Mouse (Mus musculus) urinary bladder, postnatal 14 days (tissue): ENCODE measurements around the gene Lypd8.
"Not testable (repeated sequence)": the region's sequence is repeated elsewhere in the genome, so short reads cannot be mapped to it uniquely, and the experiment has no call there.

Source experiments
- DNase-seq: peaks from one replicate; pipeline ENCODE4 v3.0.0; 2021; ENCODE audit warnings: low spot score

The Lypd8 gene

DNA sequence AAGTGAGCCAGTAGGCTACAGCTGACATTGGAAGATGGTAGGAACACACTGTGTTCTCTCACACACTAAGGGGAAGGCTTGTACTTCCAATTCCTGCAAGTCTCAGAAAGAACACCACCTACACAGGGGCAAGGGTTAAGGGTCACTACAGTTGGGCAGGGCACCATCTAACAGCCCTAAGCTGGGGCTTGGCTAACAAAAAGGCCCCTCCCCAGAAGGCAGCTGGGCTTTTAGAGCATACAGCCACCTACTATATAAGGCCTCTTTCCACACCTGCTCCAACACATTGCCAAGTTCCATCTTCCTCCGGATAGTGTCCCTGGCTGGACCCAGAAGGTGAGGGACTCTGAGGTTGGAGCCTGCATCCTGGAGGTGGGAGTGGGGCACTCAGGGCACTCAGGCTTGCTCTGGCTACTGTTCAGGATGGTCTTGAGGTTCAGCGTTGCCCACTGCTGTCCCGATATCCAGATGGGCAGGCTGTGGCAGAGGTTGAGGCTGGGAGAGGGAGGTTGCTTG, at the start of gene Lypd8:
Gene Lypd8 (plus strand): TSS at position 281 of the 516 bp plus-strand sequence.
- DNase-seq = no peak

DNA sequence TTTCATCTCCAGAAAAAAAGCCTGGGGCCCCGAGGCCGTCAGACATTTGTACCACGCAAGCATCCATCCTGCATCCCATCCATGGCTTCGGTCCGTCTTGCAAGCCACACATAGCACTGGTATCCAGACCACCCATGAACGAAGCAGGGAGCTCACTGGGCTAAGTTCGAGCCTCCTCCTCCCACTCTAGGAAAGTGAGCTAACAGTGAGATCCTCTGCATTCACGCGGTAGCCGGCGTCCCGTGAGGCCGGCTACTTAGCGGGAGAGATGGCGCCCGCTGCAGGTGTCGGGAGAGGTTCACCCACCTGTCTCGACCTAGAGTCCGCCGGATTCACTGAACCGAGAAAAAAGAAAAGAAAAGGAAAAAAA, 49.0 kb upstream of the Lypd8 start:
- no peak for DNase-seq

DNA sequence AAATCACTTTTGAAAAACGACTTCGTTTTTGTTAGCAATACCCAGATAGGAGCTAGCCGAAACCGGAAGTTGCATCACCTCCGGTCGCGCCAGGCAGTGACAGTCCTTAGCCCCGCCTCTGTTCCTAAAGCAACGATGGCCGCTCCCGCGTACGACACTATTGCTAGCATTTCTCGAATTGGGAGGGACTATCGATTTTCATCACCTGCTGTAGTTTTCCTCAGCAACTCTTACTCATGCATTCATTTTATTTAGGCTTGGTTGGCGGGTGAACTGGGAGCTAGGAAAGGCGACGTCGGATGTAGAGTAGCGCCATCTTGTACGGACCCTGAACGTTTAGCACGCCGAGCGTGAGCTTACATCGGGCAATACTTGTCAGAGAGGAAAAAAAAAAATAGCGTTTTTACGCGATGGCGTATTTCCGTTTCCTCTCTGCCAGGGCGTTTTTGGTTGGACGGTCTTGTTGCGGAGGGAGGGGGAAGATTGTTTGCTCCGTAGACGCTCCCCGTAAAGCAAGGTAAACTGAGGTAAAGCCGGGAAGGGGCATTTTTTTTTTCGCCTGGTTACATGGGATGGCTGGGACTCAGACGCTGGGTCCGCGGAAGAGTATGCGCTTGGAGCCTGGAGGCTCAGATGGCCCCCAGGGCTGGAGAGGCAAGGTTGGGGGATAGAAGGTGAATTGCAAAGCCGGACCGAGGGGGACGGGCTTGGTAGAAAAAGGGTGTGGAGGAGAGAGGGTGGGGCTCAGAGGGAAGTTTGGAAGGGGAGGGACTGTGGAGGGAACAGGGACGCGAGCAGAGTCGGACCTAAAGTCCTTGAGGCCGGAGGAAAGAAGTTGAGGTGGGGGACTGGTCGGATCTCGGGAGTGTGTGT, 48.3 kb upstream of the Lypd8 start, which contains the start of the genes Zfp672 and Sh3bp5l:
Gene Zfp672 (minus strand): TSS at position 64 of the 873 bp plus-strand sequence.
Gene Sh3bp5l (plus strand): TSS at position 449 of the 873 bp plus-strand sequence.
- DNase-seq = peak; percentile 90

DNA sequence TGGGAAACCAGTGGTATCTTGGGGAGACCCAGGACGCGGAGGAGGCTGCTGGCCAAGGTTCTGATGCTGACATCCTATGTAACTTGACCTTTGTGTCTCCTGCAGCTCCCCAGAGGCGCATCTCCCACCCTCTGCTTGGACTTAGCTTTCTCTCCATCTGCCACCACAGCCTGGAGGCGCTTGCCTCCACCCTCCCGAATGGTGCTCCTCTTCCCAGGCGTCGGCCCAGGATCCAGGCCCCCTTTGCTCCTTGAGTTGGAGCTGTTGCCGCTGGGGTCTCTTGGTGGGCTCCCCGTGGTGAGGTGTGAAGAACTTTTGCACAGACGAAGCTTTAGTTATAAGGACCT, 47.7 kb upstream of the Lypd8 start:
- DNase-seq = no peak

DNA sequence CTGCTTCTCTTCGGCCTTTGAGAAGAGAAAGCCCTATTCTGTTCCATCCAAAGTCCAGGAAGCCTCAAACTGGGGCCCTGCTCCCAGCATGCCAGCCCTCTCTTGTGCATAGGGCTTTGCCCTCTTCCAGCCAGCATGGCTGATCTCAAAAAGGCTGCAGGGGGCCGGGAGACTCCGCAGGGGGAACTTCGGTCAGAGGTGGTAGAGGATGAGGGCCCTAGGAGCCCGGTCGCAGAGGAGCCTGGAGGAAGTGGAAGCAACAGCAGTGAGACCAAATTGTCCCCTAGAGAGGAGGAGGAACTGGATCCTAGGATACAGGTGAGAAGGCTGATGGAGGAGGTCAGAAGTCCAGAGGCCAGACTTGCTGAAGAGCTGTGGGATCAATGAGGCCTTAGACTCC, 47.3 kb upstream of the Lypd8 start:
- no peak for DNase-seq

GRCm38 (mm10) chr11:58334746-58335145, 44.1 kb upstream of the Lypd8 start:
- DNase-seq = peak; percentile 29

- peak; percentile 18 for DNase-seq
Measured at GRCm38 (mm10) chr11:58346745-58347144, 32.1 kb upstream of the Lypd8 start.

GRCm38 (mm10) chr11:58350628-58351027, 28.2 kb upstream of the Lypd8 start:
- DNase-seq = no peak

DNA sequence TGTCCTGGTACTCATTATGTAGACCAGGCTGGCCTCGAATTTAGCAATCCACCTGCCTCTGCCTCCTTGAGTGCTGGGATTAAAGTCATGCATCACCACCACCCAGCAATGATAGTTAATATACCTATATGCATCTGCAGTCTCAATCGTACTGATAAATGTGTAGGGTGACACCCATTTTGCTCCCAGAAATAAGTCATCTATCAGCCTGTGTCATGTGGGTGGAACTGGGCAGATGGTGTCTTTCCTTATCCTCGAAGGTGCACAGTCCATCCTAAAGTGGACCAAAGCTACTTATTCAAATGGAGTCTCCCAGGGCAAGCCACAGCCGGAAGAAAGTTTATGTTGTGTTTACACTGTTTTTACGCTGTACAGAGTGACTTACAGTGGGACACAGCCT, 27.7 kb upstream of the Lypd8 start:
- DNase-seq = no peak

- peak; percentile 20 for DNase-seq
Measured at GRCm38 (mm10) chr11:58352681-58353548, 25.9 kb upstream of the Lypd8 start.

DNA sequence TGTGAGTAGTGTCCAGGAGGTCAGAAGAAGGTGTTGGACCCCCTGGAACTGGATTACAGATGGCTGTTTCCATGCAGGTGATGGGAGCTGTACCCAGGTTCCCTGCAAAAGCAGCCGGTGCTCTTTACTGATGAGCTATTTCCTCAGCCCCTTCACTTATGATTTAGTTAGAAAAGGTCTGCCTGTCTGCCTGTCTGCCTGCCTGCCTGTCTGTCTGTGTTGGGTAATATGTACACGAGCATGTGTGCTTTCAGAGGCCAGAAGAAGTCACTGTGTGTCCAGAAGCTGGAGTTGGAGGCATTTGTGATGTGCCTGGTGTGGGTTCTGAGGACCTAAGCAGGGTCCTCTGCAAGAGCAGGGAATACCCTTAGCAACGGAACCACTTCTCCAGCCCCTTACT, 25.1 kb upstream of the Lypd8 start:
- no peak for DNase-seq

DNA sequence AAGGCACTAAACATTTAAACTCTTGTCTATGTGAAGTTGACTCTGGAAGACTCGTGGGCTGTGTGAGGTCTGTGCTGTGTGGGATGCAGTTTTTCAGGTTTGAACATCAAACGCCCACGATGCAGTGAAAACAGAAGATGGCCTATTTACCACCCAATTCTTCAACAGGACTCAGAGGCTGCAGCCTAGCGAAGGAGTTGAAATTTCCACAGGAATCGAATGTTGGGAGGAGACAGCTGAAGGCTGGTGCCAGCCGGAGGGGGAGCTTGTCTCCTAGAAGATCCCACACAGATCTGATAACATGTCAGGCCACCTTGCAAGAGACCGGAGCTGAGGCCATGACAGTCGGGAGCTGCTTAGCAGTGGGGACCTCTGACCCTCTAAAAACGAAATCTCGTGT, 24.4 kb upstream of the Lypd8 start:
- no peak for DNase-seq

DNA sequence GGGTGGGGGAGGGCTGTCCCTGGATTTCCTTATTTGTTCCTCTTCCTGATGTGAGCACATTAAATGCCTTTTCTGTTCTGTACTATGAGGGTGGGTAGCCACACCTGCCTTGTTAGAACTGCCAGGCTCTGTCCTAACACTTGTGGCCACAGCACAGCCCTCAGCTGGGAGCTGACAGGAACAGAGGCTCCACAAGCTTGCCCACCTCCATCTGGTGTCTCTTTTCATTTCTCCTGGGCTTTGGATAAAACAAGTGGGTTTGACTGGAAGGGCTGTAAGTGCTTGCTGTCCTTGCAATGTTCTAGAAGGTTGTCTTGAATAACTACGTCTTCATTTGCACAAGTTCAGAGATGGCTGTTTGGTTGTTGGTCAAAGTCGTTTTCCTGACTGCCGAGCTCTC, 23.9 kb upstream of the Lypd8 start:
- DNase-seq = no peak

- no peak for DNase-seq
Measured at GRCm38 (mm10) chr11:58357042-58357441, 21.8 kb upstream of the Lypd8 start.

GRCm38 (mm10) chr11:58357844-58358534, 20.9 kb upstream of the Lypd8 start:
- DNase-seq = no peak

DNA sequence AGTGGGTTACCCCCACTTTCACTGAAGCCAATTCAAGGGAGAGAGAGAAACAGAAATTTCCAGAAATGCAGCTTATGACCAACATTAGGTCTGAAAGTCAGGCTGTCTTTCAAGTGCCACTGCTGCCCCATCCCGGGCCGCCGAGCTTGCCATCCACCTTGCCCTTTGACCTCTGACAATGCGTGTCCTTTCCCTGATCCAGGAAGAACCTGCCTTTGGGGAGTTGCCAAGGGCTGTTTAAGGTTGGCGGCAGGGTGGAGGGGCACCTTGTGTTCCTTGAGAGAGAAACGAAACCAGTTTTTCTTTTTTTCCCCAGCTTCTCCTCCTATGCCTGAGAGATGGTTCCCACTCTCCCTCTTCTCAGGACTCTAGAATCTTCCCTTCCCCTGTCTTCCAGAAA, 16.3 kb upstream of the Lypd8 start:
- DNase-seq = not testable (repeated sequence)

GRCm38 (mm10) chr11:58364454-58364853, 14.4 kb upstream of the Lypd8 start:
- DNase-seq = no peak

GRCm38 (mm10) chr11:58366191-58366590, 12.7 kb upstream of the Lypd8 start:
- DNase-seq = not testable (repeated sequence)

GRCm38 (mm10) chr11:58377273-58377672, 1.6 kb upstream of the Lypd8 start:
- no peak for DNase-seq

GRCm38 (mm10) chr11:58377686-58378085, 1.2 kb upstream of the Lypd8 start:
- DNase-seq = no peak

GRCm38 (mm10) chr11:58379516-58379915, 673 bp downstream of the Lypd8 start:
- DNase-seq = no peak

DNA sequence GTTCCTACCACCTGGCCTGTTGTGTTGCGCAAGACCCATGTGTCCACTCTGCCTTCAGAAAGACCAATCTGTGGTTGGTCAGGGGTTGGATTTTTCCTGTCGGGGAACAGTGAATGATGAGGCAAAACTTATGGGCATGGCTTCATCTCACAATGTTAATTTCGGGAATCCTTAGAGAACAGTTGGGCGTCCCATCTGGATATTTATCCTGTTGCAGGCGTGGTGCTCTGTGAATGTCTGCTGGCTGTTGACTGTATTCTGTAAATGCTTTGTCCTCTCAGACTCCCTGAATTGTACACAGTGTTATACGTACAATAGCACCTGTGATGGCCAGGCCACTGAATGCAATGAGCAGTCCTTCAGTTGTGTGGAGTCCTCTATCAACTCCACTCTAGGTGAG, 3.6 kb downstream of the Lypd8 start:
- no peak for DNase-seq
